11 mouse cellular contexts compared by ENCODE assay signal in genomic region chr16:24447666-24448492, GRCm38 (mm10). TPM values are rescaled to one million over a fixed set of nuclear protein-coding genes. Genes with fewer than 3 reads are reported as not detected.
DNase-seq lines count a peak whose midpoint lies in the region; ATAC-seq and TF ChIP-seq lines count a peak whose summit lies in the region.
"Had no signal": no experiment of that assay in that cellular context is flagged by ENCODE, and none has a peak within 500 bp of the region (broad histone marks: within the 10 kb centered on the region; RNA-seq: fewer than 3 reads in every experiment).

No protein-coding gene starts in this region.

- peaks cover 13% of the 10 kb centered on the region; the same call in 1 of the 2 replicates for H3K36me3 ChIP-seq in heart, embryonic 12.5 days
- H3K36me3 ChIP-seq in lung, embryonic 16.5 days (ENCODE audit: control insufficient read depth, insufficient read depth, low read length) = peaks cover 4% of the 10 kb centered on the region
- no peaks in the 10 kb centered on the region for H3K36me3 ChIP-seq in stomach, embryonic 16.5 days (ENCODE audit: control insufficient read depth, insufficient read depth, low read length)
- H3K36me3 ChIP-seq: embryonic facial prominence, embryonic 12.5 days had no signal

- H3K9me3 ChIP-seq in heart, embryonic 12.5 days (replicated peaks) = no peaks in the 10 kb centered on the region
- no peaks in the 10 kb centered on the region for H3K9me3 ChIP-seq in lung, embryonic 16.5 days (ENCODE audit: control insufficient read depth, low read length)
- no peaks in the 10 kb centered on the region for H3K9me3 ChIP-seq in stomach, embryonic 16.5 days (replicated peaks; ENCODE audit: control insufficient read depth, low read length)
- H3K9me3 ChIP-seq: embryonic facial prominence, embryonic 12.5 days had no signal

- H3K4me3 ChIP-seq in heart, embryonic 12.5 days = no peak overlapping the region
- H3K4me3 ChIP-seq in lung, embryonic 16.5 days (ENCODE audit: low read length) = no peak overlapping the region
- H3K4me3 ChIP-seq in embryonic fibroblast, embryonic 13.5 days (ENCODE audit: insufficient read depth, low read length) = peak overlapping the region; percentile 93
- peak overlapping the region; percentile 31 for H3K4me3 ChIP-seq in stomach, embryonic 16.5 days (replicated peaks; ENCODE audit: low read length)
- H3K4me3 ChIP-seq: embryonic facial prominence, embryonic 12.5 days had no signal

- peak overlapping the region; percentile 41; the same call in 1 of the 2 replicates for H3K27ac ChIP-seq in heart, embryonic 12.5 days (ENCODE audit: poor library complexity, severe bottlenecking)
- peak overlapping the region; percentile 75 for H3K27ac ChIP-seq in lung, embryonic 16.5 days (ENCODE audit: low read length)
- peak overlapping the region; percentile 100 for H3K27ac ChIP-seq in embryonic fibroblast, embryonic 13.5 days (ENCODE audit: insufficient read depth, low read length)
- peak overlapping the region; percentile 88 for H3K27ac ChIP-seq in stomach, embryonic 16.5 days (ENCODE audit: low read length)
- H3K27ac ChIP-seq: embryonic facial prominence, embryonic 12.5 days had no signal

- peaks cover 72% of the 10 kb centered on the region for H3K4me1 ChIP-seq in heart, embryonic 12.5 days (replicated peaks)
- peaks cover 27% of the 10 kb centered on the region for H3K4me1 ChIP-seq in lung, embryonic 16.5 days (replicated peaks; ENCODE audit: control insufficient read depth, insufficient read depth, low read length)
- peaks cover 39% of the 10 kb centered on the region for H3K4me1 ChIP-seq in embryonic fibroblast, embryonic 13.5 days (ENCODE audit: control insufficient read depth, insufficient read depth, low read length)
- H3K4me1 ChIP-seq in stomach, embryonic 16.5 days (ENCODE audit: control insufficient read depth, insufficient read depth, low read length) = peaks cover 48% of the 10 kb centered on the region

- 25% methylated on average over 7 of the region's 7 CpGs for WGBS in heart, embryonic 12.5 days
- 17% methylated on average over 7 of the region's 7 CpGs for WGBS in lung, embryonic 16.5 days
- 34% methylated on average over 7 of the region's 7 CpGs for WGBS in stomach, embryonic 16.5 days

- peak; percentile 67 for TF ChIP-seq POLR2A in embryonic fibroblast, embryonic 13.5 days (IDR thresholded peaks at IDR 0.05; ENCODE audit: low read depth, low read length)

- peak; percentile 31; the same call in 1 of the 2 replicates for ATAC-seq in heart, embryonic 12.5 days (ENCODE audit: insufficient number of reproducible peaks, low FRiP score)
- ATAC-seq in lung, embryonic 16.5 days (ENCODE audit: low read depth) = peak; percentile 82
- peak; percentile 86 for ATAC-seq in stomach, embryonic 16.5 days (ENCODE audit: insufficient read depth, low FRiP score)

- TF ChIP-seq CTCF in embryonic fibroblast, embryonic 13.5 days (IDR thresholded peaks at IDR 0.05; ENCODE audit: borderline replicate concordance, insufficient read depth, low read length) = no peak

- DNase-seq in heart, adult 9 months (ENCODE audit: low spot score in 2 of 2) = no peak
- DNase-seq in lung, postnatal 36 days = no peak
- no peak for DNase-seq in left cerebral cortex, adult 18-20 months (ENCODE audit: low spot score in 2 of 2)
- DNase-seq in adrenal gland, postnatal 4 days (ENCODE audit: low spot score in 2 of 2) = no peak
- DNase-seq: thymus, postnatal 4 days had no signal

- no peaks in the 10 kb centered on the region for H3K27me3 ChIP-seq in heart, embryonic 12.5 days (replicated peaks)
- H3K27me3 ChIP-seq in lung, embryonic 16.5 days (ENCODE audit: control insufficient read depth, insufficient read depth, low read depth, low read length) = no peaks in the 10 kb centered on the region
- no peaks in the 10 kb centered on the region for H3K27me3 ChIP-seq in stomach, embryonic 16.5 days (ENCODE audit: control insufficient read depth, insufficient read depth, low read length)
- H3K27me3 ChIP-seq: embryonic facial prominence, embryonic 12.5 days had no signal

- H3K4me2 ChIP-seq in heart, embryonic 12.5 days = no peak overlapping the region; the same call in 1 of the 2 replicates
- peak overlapping the region; percentile 1; the same call in 1 of the 2 replicates for H3K4me2 ChIP-seq in lung, embryonic 16.5 days (ENCODE audit: low read depth, low read length)
- peak overlapping the region; percentile 43 for H3K4me2 ChIP-seq in stomach, embryonic 16.5 days (ENCODE audit: low read depth, low read length)
- H3K4me2 ChIP-seq: embryonic facial prominence, embryonic 12.5 days had no signal

- H3K9ac ChIP-seq in heart, embryonic 12.5 days = peak overlapping the region; percentile 8; the same call in 1 of the 2 replicates
- no peak overlapping the region for H3K9ac ChIP-seq in lung, embryonic 16.5 days (ENCODE audit: low read length)
- peak overlapping the region; percentile 55 for H3K9ac ChIP-seq in stomach, embryonic 16.5 days (ENCODE audit: low read length)
- H3K9ac ChIP-seq: embryonic facial prominence, embryonic 12.5 days had no signal

RNA-seq across cellular contexts. Expression of gene Lpp, which starts 54.6 kb away (rescaled TPM):
- polyA plus RNA-seq in heart, embryonic 12.5 days (2016; fragmentation: Nextera tagmentation; extraction: Ambion mirVana) = 50.0 and 58.0 TPM in 2 replicates
- polyA plus RNA-seq in lung, embryonic 16.5 days (2015; fragmentation: Nextera tagmentation; extraction: Ambion mirVana) = 73.5 and 76.8 TPM in 2 replicates
- 256 and 360 TPM in 2 replicates for polyA plus RNA-seq in embryonic fibroblast, embryonic 13.5 days (2011; ENCODE audit: insufficient read length, low read depth, missing spikeins)
- polyA plus RNA-seq in stomach, embryonic 16.5 days (2015; fragmentation: Nextera tagmentation; extraction: Ambion mirVana) = 79.4 and 89.8 TPM in 2 replicates
- total RNA-seq in left cerebral cortex, adult 18-20 months (2021) = 1 to 10 TPM; 5.0 to 6.2 TPM
- total RNA-seq in adrenal gland, postnatal 4 days (2021) = 10 to 100 TPM; 70.2 to 80.0 TPM
- total RNA-seq: MEL had no signal

Comparison
In these comparisons a context has a peak if more than half of its experiments do, and no peak if none do; other contexts are left out.
1. ATAC-seq: peak in every context shown above with its lines; median percentile 86 in stomach, embryonic 16.5 days; 82 in lung, embryonic 16.5 days; 31 in heart, embryonic 12.5 days.
2. H3K27ac ChIP-seq: peak in every context shown above with its lines; median percentile 100 in embryonic fibroblast, embryonic 13.5 days; 88 in stomach, embryonic 16.5 days; 75 in lung, embryonic 16.5 days; 41 in heart, embryonic 12.5 days.
3. H3K4me3 ChIP-seq: peak in embryonic fibroblast, embryonic 13.5 days (single experiment) and stomach, embryonic 16.5 days (single experiment); none in heart, embryonic 12.5 days (single experiment) and lung, embryonic 16.5 days (single experiment).